Mouse (Mus musculus) heart, embryonic 16.5 days (tissue): ENCODE data around the gene Higd1a. TPM values are rescaled to one million over a fixed set of nuclear protein-coding genes. Genes with fewer than 3 reads are reported as not detected.

Experiments
- ATAC-seq: fragments of 200-750 bp; cut with Nextera tagmentation; replicated peaks from 2 replicates; pipeline ENCODE4 v1.8.0; 2017; ENCODE audit warnings: moderate number of reproducible peaks; ENCODE audit not compliant: insufficient read depth, low FRiP score; ENCODE audit errors: extremely low read depth
- H3K27ac ChIP-seq: fragments of 300-500 bp; sonication (generic); 2 replicates; pipeline ENCODE4 v1.5.1; 2014; ENCODE audit warnings: mild to moderate bottlenecking, low read length, control low read depth, moderate library complexity
- H3K27me3 ChIP-seq: fragments of 300-500 bp; sonication (generic); 2 replicates; pipeline ENCODE4 v1.6.1; 2014; ENCODE audit warnings: low read length, mixed read lengths; ENCODE audit not compliant: control insufficient read depth, insufficient read depth
- H3K36me3 ChIP-seq: fragments of 300-500 bp; sonication (generic); 2 replicates; pipeline ENCODE4 v1.6.1; 2014; ENCODE audit not compliant: control insufficient read depth, insufficient read depth
- H3K4me1 ChIP-seq: fragments of 300-500 bp; sonication (generic); 2 replicates; pipeline ENCODE4 v1.6.1; 2014; ENCODE audit warnings: low read length, mixed read lengths; ENCODE audit not compliant: control insufficient read depth, insufficient read depth
- H3K4me2 ChIP-seq: fragments of 300-500 bp; sonication (generic); 2 replicates; pipeline ENCODE4 v1.6.1; 2014; ENCODE audit warnings: low read depth, mild to moderate bottlenecking, control low read depth, low read length
- H3K4me3 ChIP-seq: fragments of 300-500 bp; sonication (generic); 2 replicates; pipeline ENCODE4 v1.5.1; 2014; ENCODE audit warnings: mild to moderate bottlenecking, control low read depth, low read length
- H3K9ac ChIP-seq: fragments of 300-500 bp; sonication (generic); 2 replicates; pipeline ENCODE4 v1.6.1; 2014; ENCODE audit warnings: low read length, control low read depth
- H3K9me3 ChIP-seq: fragments of 300-500 bp; sonication (generic); replicated peaks from 2 replicates; pipeline ENCODE4 v1.6.1; 2016; ENCODE audit warnings: low read length; ENCODE audit not compliant: control insufficient read depth
- WGBS: fragments of 180-500 bp; shearing (Covaris S2); extraction: QIAGEN DNeasy Blood & Tissue Kit; methylation state at CpG from one replicate; pipeline ENCODE4 v1.1.7; 2014; 5-methylcytosine and 5-hydroxymethylcytosine counted together
- polyA plus RNA-seq: library from polyadenylated mRNA; unstranded; fragments of >200 nt; fragmentation: Nextera tagmentation; extraction: Ambion mirVana; gene quantifications from 2 replicates; pipeline ENCODE4 v1.2.1, GENCODE M21; 2015

Higd1a gene
- polyA plus RNA-seq, 1 experiment from 2014 or later = 214 TPM

GRCm38 (mm10) chr9:121830243-121830955 is 27.8 kb downstream of the Higd1a start:
- no peak overlapping the region for H3K4me2 ChIP-seq
- 71% methylated on average over 6 of the region's 6 CpGs for WGBS
- no peaks in the 10 kb centered on the region for H3K4me1 ChIP-seq
- no peak overlapping the region for H3K9ac ChIP-seq
- H3K36me3 ChIP-seq = no peaks in the 10 kb centered on the region
- 0 out of 2 replicates have a peak, but pooled peaks have one; percentile 6 for ATAC-seq
- H3K9me3 ChIP-seq = no peaks in the 10 kb centered on the region
- H3K27me3 ChIP-seq = no peaks in the 10 kb centered on the region
- H3K27ac ChIP-seq = no peak overlapping the region
- H3K4me3 ChIP-seq = no peak overlapping the region

DNA sequence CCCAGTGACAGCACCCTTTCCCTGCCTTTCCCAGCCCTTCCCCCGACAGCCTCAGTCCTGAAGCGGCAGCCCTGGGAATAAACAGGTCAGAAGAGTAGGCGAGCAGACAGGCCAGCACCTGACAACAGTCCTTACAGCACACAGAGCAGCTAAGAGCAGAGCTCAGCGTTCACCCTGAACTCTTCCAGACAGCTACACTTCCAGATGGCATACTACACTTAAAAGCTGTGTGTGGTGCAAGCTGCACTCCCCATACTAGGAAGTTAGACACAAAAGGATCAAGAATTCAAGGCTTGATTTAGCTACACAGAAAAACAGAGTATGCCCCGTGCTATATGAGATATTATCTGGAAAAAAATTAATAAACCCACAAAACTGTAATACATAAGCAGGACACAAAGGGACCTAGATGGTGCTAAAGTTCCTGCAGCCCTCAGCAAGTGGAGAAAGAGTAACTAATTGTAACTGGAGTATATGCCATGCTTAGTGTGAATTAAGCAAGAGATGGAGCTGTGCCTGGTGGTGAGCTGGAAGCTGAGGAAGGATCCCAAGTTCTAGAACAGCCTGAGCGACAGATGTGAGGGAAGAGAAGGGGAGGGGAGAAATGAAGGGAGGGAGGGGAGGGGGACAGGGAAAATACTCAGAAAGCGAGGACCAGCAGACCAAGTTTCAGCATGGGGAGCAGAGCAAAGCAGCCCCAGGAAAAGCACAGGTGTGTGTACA is 28.7 kb downstream of the Higd1a start:
- ATAC-seq = no peak; the same call in 1 of the 2 replicates
- no peak overlapping the region for H3K4me2 ChIP-seq
- WGBS = 49% methylated on average over 7 of the region's 7 CpGs

DNA sequence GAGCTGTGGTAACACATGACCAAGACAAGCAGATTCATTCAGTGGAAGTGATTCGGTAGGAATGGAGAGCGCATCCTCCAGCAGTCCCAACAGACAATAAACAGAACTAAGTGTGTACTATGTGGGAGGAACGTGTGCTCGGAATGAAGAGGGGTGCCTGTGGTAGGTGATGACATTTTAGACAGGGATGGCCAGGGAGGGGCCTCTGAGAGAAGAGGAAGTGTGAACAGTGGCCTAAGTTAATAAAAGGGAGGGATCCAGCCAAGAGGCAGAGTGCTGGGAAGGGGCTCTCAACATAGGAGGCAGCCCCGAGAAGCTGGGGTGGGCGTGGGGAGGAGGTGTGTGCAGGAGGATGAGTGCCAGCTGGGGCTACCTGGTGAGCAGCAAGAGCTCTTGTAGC is 29.8 kb downstream of the Higd1a start:
- Histone ChIP-seq H3K27ac (no peak overlapping the region), H3K4me3 (no peak overlapping the region), H3K9ac (no peak overlapping the region), H3K9me3 (no peaks in the 10 kb centered on the region), H3K36me3 (no peaks in the 10 kb centered on the region), H3K4me1 (no peaks in the 10 kb centered on the region), H3K4me2 (no peak overlapping the region), H3K27me3 (no peaks in the 10 kb centered on the region)
- ATAC-seq = no peak
- 48% methylated on average over 6 of the region's 6 CpGs for WGBS

More for the DNA sequence above, 28.7 kb downstream of the Higd1a start:
- Histone ChIP-seq H3K9ac (no peak overlapping the region), H3K4me1 (no peaks in the 10 kb centered on the region), H3K9me3 (no peaks in the 10 kb centered on the region), H3K4me3 (no peak overlapping the region), H3K27ac (no peak overlapping the region), H3K36me3 (no peaks in the 10 kb centered on the region), H3K27me3 (no peaks in the 10 kb centered on the region)

DNA sequence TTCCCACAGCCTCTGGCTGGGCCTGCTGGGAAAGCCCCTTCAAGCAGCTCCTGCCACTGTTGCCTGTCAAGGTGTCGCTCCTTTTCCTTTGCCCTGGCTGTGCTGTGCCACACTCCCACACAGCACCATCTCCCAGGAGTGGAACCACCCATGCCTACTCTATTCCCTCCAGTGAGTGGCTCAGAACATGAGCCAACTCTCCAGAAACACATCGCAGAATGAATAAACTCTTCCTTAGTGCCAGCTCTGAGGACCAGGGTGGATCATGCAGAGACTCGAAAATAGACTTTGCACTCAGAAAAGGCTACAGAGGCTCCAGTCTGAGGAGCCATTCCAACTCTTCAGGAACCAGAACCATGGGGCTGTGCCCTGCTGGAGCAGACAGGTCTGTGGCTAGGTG is 31.8 kb downstream of the Higd1a start:
- H3K27ac ChIP-seq = no peak overlapping the region
- H3K4me1 ChIP-seq = no peaks in the 10 kb centered on the region
- H3K27me3 ChIP-seq = no peaks in the 10 kb centered on the region
- H3K4me3 ChIP-seq = no peak overlapping the region
- H3K4me2 ChIP-seq = no peak overlapping the region
- H3K36me3 ChIP-seq = no peaks in the 10 kb centered on the region
- H3K9ac ChIP-seq = no peak overlapping the region
- ATAC-seq = no peak
- WGBS = 83% methylated on average over 3 of the region's 3 CpGs
- no peaks in the 10 kb centered on the region for H3K9me3 ChIP-seq

DNA sequence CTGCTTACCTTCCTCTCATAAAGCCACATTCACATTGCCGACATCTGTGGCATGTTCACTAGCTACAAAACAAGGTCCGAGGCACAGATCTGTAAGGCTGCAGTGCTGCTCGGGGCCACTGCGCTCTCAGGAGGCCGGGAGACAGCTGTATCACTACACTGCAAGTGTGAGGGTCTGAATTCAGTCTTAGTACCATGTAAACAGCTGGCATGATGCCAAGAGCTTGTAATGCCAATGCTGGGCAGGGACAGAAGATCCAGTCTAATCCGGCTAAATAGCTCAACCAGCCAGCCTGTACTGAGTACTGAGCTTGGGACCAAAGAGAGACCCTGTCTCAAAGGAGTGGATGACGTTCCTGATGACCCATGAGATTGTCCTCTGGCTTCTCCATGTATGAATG is 34.2 kb downstream of the Higd1a start:
- H3K9ac ChIP-seq = no peak overlapping the region
- 74% methylated on average over 7 of the region's 7 CpGs for WGBS

GRCm38 (mm10) chr9:121823051-121823450 is 35.1 kb downstream of the Higd1a start:
- no peaks in the 10 kb centered on the region for H3K9me3 ChIP-seq
- no peak overlapping the region; the same call in 1 of the 2 replicates for H3K27ac ChIP-seq
- WGBS = 85% methylated on average over 1 of the region's 1 CpGs
- H3K36me3 ChIP-seq = no peaks in the 10 kb centered on the region
- ATAC-seq = no peak
- H3K4me2 ChIP-seq = no peak overlapping the region
- H3K4me1 ChIP-seq = no peaks in the 10 kb centered on the region
- no peak overlapping the region for H3K4me3 ChIP-seq
- no peaks in the 10 kb centered on the region for H3K27me3 ChIP-seq
- H3K9ac ChIP-seq = no peak overlapping the region

More for the DNA sequence above, 34.2 kb downstream of the Higd1a start:
- no peak for ATAC-seq
- no peaks in the 10 kb centered on the region for H3K4me1 ChIP-seq
- H3K9me3 ChIP-seq = no peaks in the 10 kb centered on the region
- H3K27me3 ChIP-seq = no peaks in the 10 kb centered on the region
- H3K4me3 ChIP-seq = no peak overlapping the region
- no peaks in the 10 kb centered on the region for H3K36me3 ChIP-seq
- no peak overlapping the region for H3K27ac ChIP-seq
- H3K4me2 ChIP-seq = no peak overlapping the region

GRCm38 (mm10) chr9:121822585-121822991 is 35.6 kb downstream of the Higd1a start:
- Histone ChIP-seq H3K27ac (no peak overlapping the region; the same call in 1 of the 2 replicates), H3K9ac (no peak overlapping the region), H3K27me3 (no peaks in the 10 kb centered on the region), H3K4me3 (no peak overlapping the region), H3K36me3 (no peaks in the 10 kb centered on the region), H3K9me3 (no peaks in the 10 kb centered on the region), H3K4me2 (no peak overlapping the region), H3K4me1 (no peaks in the 10 kb centered on the region)
- peak; percentile 29; the same call in 1 of the 2 replicates for ATAC-seq
- WGBS = 57% methylated on average over 6 of the region's 6 CpGs

DNA sequence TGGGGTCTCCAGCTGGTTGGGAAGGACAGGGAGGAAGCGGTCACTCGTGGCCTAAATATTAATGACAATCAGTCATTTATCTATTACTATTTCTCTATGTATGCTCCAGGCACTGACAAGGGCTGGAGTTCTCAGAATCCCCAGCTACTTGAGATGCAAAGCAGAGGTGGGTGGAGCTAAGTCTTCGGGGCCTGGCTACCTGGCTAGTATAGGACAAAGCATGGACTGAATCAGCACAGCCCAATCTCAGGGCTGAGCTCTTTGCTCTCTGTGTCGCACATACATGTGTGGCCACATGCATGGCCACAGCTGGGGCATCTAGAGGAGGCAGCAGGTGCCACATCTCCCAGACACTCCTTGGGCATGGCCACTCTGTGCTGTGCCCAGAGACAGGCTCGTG is 37.4 kb downstream of the Higd1a start:
- no peaks in the 10 kb centered on the region for H3K9me3 ChIP-seq
- H3K9ac ChIP-seq = no peak overlapping the region
- H3K4me3 ChIP-seq = no peak overlapping the region
- ATAC-seq = no peak
- no peaks in the 10 kb centered on the region for H3K4me1 ChIP-seq
- 76% methylated on average over 5 of the region's 5 CpGs for WGBS
- H3K36me3 ChIP-seq = no peaks in the 10 kb centered on the region
- H3K27me3 ChIP-seq = no peaks in the 10 kb centered on the region
- no peak overlapping the region for H3K27ac ChIP-seq
- no peak overlapping the region for H3K4me2 ChIP-seq

DNA sequence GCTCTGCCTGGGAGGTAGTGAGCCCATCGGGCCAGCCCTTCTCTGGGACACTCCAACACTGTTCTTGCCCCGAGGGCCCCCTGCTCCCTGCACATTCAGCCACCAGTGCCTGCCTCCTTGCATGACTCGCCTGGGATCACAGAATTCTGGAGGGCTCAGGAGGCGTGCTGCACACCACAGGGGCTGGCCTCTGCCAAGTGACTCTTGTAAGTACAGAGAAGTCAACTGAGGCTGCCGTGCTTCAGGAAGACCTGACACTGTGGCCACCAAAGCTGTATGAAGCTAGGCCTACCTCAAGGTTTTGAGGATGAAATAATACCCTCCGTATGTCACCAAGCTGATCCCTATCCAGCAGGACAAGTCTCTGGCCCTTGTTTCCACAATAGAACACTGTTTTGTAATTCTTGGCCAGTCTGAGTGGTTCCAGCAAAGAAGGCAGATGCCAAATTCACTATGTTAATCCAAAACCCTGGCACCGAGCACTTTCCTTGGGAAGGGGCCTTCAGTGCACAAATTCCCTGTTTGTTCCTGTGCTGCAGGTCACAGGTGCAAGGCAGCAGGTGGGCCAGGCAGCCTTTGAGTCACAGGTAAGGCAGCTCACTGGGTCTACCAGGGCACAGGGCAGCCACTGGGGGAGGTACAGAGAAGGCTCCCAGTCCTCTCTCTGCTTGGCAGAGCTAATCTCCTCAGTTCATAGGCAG is 38.2 kb downstream of the Higd1a start:
- no peaks in the 10 kb centered on the region for H3K9me3 ChIP-seq
- no peaks in the 10 kb centered on the region for H3K4me1 ChIP-seq
- no peaks in the 10 kb centered on the region for H3K27me3 ChIP-seq
- no peak overlapping the region for H3K4me2 ChIP-seq
- no peak overlapping the region for H3K27ac ChIP-seq
- H3K9ac ChIP-seq = no peak overlapping the region
- WGBS = 41% methylated on average over 7 of the region's 7 CpGs
- no peak; the same call in 1 of the 2 replicates for ATAC-seq
- no peak overlapping the region for H3K4me3 ChIP-seq
- no peaks in the 10 kb centered on the region for H3K36me3 ChIP-seq
